In the genomic region with DNA sequence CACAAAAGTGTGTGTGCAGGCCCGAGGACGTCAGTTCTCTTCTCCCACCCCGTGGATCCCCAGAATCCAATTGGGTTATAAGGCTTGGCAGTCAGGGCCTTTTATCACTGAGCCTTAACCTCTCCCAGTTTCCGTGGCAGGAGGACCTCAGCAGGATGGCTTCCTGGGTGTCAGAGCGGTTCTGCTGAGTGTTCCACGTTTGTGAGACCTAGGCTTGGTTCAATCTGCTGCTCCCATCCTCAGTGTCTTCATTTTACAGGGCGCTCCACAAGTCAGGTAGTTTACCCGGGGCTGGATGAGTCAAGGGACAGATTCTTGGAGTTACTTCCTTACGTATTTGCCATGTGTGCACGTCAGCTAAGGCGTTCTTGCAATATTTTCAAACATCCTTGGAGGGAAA, we compare ENCODE assay signal across 16 mouse cellular contexts.
"Had no signal": no experiment of that assay in that cellular context is flagged by ENCODE, and none has a peak within 500 bp of the region (broad histone marks: within the 10 kb centered on the region; RNA-seq: fewer than 3 reads in every experiment).

No protein-coding gene starts in this region.

- ATAC-seq: liver, postnatal 0 days; midbrain, embryonic 16.5 days had no signal

- H3K9ac ChIP-seq: liver, embryonic 13.5 days; liver, embryonic 15.5 days; liver, postnatal 0 days; midbrain, embryonic 12.5 days; neural tube, embryonic 12.5 days; stomach, embryonic 15.5 days had no signal

- H3K9me3 ChIP-seq: liver, embryonic 13.5 days; liver, embryonic 15.5 days; megakaryocyte, embryonic 14.5 days; midbrain, embryonic 12.5 days; neural tube, embryonic 12.5 days; stomach, embryonic 15.5 days had no signal

- DNase-seq: liver, embryonic 13.5 days; liver, postnatal 0 days; lung, adult 2 months; lung, postnatal 14 days; midbrain, embryonic 14.5 days; right cerebral cortex, postnatal 14 days; thymus, adult 2 months; thymus, postnatal 25 days; thymus, postnatal 4 days had no signal

- H3K4me1 ChIP-seq: midbrain, embryonic 12.5 days; neural tube, embryonic 12.5 days; stomach, embryonic 15.5 days had no signal

- H3K27me3 ChIP-seq: liver, embryonic 13.5 days; liver, embryonic 15.5 days; megakaryocyte, embryonic 14.5 days; midbrain, embryonic 12.5 days; neural tube, embryonic 12.5 days; stomach, embryonic 15.5 days had no signal

- H3K27ac ChIP-seq: liver, embryonic 13.5 days; liver, embryonic 15.5 days; macrophage; midbrain, embryonic 12.5 days; neural tube, embryonic 12.5 days had no signal

- H3K4me3 ChIP-seq: liver, embryonic 13.5 days; liver, embryonic 15.5 days; megakaryocyte, embryonic 14.5 days; midbrain, embryonic 12.5 days; neural tube, embryonic 12.5 days; stomach, embryonic 15.5 days had no signal

- H3K4me2 ChIP-seq: liver, embryonic 13.5 days; liver, embryonic 15.5 days; midbrain, embryonic 12.5 days; neural tube, embryonic 12.5 days; stomach, embryonic 15.5 days had no signal
